Mouse (Mus musculus) heart, postnatal 0 days (tissue): ENCODE results near the gene Tmem104.

ENCODE experiments used
- CTCF ChIP-seq: IDR thresholded peaks from 2 replicates; pipeline ENCODE4 v1.5.1; 2016; ENCODE audit warnings: antibody characterized with exemption, control low read depth, low read depth
- EP300 ChIP-seq: IDR thresholded peaks from 2 replicates; pipeline ENCODE4 v1.6.1; 2016; ENCODE audit warnings: antibody characterized with exemption, low read depth

- TF ChIP-seq EP300 = no peak
- TF ChIP-seq CTCF = no peak
These were observed 25.6 kb upstream of the Tmem104 start for GRCm38 (mm10) chr11:115161578-115162204.
